Mouse (Mus musculus): ENCODE data around the gene Prrt4.
"Not testable (repeated sequence)": the region's sequence is repeated elsewhere in the genome, so short reads cannot be mapped to it uniquely, and the experiment has no call there.

Gene Prrt4

DNA sequence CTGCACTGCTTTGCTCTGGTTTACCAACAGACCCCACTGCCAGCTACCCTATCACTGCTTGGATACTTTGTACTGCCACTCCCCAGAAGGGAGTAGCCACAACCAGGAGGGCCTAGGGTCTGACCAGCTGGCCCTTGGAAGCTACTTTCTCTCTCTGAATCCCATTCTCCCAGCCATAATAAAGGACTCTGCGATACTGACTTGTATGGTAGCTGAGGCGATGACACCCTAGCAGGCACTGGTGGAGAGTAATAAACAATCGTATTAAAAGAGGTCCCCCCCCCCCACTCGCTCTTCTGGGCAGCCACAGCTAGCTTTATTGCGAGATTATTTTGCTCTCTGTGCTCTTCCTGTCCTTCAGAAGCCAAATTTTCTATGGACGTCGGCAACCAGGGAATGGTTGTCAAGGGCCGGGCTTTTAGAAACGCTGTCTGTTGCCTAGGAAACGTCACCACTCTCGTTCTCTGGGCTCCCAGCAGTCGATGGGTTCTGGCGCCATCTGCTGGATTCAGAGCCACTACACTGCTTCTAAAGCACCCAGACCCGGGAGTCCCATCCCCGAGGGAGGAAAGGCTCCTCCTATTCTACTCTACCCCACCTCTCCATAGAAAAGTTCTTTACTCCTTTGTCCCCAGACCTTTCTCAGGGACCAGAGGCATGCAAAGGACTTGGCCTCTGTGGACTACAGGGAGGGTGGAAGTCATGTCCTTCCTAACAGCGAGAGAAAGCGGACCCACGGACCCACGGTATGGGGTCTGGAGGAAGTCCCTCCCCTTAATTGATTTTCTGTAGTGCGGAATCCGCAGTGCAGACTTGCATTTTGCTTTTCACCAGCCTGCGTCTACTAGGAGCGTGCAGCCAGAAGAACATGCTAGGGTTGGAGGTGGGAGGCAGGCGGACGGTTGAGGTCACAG, 19.2 kb upstream of the Prrt4 start:
- peak; percentile 96 for DNase-seq

DNA sequence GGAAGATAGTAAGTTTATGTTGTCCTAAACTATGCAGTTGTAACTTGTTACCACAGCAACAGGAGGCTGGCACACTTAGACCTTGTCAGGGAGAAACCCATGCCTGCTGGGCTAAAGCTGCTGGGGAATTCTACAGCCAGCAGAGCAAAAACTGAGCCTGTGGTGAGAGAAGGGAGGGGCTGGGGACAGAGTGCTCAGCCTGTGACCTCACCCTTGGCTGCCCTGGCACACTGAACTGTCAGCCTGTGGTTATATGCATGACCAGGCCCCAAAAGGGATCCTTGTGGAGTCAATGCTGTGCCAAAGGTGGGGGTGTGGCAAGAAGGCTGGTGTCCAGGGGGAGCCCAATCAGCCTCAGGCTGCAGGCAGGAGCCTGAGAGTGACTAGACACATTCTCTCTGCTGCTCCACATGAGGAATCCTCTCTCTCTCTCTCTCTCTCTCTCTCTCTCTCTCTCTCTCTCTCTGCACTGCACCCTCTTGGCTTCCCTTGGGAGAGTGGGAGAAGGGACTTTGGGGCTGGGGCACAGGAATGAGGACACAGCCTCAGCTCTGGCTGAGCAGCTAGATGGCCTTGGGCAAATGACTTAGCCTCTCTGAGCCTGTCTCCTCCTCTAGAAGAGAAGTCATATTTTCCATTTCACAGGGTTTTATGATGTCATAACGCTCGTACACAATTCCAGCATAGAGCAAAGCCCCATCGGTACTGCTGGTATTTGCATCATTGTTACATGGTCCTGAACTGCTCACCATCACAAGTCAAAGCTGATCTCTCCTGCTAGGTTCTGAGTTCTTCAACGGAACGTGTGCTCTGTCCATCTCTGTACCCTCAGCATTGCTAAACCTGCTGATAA, 16.7 kb upstream of the Prrt4 start:
- peak; percentile 76 for DNase-seq

DNA sequence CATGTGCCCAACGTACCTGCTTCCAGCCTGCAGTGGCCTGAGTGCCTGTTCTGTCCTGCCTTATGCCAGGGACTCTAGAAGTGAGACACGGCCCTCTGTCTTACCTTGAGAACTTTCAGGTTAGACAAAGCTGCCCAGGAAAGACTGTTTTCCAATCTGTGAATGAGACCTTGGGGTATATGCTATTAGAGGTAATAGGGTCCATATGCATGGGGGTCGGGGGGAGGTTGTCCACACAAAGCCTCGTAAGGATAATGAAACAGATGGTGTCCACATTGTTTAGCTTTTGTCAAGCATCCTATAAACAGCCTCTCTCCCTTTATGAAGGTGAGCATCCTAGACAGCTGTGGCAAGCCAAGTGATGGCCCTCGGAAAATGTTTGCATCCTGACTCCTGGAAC, 15.8 kb upstream of the Prrt4 start:
- no peak for DNase-seq

DNA sequence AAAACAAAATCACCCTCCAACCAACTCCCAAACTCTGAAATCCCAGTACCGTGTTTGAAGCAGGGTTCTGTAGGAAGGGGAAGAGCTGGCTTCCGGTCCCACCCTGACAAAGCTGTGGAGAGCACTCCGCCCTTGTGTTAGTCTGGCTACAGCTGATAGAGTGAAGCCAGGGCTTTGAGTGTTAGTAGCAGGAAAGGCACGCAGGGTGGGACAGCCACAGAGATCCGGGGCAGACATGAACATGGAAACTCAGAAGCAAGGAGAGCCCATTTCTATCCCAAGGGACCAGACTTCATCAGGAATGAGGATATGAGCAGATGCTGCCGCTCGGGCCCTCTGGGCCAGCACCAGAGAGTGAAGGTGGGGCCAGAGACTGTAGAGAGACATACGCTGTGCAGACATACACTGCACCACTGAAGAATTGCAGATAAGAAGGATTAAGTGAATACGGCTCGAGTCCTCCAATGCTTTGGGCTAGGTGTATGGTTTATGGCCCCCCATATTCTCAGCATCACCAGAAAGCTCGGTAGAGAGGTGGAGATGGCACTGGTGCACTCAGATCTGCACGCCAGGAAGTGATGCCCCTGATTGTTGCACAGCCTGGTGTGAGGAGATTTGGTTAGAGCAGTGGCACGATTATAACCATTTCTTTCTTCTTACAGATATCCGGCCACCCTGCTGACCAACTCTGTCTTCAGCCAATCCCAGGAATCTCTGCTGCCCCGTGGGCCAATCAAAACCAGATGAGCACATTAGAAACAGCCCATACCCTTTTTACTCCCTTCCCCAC, 14.8 kb upstream of the Prrt4 start:
- DNase-seq: no peak

DNA sequence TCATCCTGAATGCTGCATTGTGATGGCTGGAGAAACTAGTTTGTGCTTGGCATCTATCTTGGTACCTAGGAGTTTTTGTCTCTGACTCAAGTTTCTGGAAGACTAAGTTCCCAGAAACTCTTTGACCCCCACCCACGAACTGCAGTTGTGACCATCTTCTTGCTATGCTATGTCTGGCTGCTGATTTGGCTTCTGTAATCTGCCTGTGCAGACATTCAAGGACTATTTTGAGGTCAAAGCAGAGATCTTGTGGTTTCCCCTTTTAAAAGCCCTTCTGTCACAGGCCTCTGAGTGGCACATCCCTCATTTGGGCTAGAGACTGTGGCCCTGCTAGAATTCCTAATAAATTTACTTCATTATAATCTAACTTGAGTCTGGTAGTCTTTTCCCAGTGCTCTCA, 8.6 kb upstream of the Prrt4 start:
- DNase-seq: no peak

DNA sequence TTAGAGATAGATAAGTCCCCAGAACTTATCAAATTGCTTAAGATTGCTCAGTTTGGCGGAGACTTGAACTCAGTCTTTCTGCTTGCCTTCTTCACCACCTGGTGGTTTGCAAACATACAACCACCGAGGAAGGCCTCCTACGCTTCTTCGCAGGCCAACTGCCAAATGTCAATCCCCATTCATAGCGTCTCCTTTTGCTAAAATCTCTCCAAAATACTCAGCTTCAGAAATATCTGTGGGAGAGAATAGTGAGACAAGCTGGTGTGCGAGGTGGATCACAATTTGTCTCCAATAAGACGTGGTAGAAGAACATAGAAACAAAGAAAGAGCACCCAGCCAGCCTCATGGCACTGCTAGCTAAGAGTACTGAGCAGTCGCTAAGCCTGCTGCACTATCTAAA, 459 bp upstream of the Prrt4 start:
- no peak for DNase-seq

DNA sequence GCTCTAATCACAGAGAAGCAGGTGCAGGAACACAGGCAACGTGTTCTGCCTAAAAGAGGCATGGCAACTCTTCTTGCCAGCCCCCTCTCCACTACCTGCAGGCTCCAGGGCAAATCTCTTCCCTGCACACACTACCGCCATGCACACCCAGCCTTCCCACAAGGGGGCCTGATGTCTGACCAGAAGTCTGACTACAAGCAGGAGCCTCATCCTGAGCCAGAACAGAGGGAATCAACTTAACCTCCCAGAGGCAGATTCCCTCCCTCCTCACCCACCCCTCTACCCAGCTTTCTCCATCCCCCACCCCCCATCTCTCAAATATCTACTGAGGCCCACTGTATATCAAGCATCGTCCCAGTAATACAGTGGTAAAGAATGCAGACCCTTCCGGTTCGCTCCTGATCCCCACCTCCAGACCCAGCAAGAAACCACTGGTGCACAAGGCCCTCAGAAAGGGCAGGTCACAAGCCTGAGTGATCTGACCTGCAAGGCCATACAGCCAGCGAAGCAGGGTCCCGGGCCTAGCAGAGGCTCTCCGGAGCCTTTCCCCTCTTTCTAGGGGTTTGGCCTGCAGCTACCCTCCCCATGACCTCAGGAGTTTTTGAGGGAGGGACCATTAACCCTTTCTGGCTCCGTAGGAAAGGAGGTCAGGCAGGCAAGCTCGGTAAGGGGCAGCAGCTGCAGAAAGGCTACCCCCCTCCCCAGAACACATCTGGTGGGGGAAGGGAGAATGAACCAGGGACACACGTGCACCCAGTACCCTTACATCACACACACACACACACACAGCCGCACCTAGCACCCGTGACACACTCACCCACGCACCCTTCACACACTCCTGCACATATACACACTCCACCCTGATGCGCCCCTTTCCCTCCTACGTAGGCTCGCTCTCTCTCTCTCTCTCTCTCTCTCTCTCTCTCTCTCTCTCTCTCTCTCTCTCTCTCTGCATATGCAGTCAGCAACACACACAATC, 1.2 kb downstream of the Prrt4 start:
- peak; percentile 56 for DNase-seq

DNA sequence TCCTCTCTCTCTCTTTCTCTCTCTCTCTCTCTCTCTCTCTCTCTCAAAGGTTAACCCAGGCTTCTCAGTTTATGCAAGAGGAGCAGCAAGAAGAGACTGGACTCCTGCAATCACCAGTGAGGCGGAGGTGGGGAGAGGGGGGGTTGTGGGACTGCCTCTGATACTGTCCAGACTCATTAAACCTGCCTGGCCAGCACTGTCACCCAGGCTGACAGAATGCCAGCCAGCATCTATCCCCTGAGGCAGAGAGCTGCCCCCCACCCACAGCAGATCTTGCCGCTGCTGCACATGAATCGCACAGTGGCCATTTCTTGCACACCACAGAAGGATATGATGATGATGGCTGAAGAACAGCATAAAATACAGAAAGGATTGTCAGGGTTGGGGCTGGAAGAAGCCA, 4.3 kb downstream of the Prrt4 start:
- peak; percentile 65 for DNase-seq

DNA sequence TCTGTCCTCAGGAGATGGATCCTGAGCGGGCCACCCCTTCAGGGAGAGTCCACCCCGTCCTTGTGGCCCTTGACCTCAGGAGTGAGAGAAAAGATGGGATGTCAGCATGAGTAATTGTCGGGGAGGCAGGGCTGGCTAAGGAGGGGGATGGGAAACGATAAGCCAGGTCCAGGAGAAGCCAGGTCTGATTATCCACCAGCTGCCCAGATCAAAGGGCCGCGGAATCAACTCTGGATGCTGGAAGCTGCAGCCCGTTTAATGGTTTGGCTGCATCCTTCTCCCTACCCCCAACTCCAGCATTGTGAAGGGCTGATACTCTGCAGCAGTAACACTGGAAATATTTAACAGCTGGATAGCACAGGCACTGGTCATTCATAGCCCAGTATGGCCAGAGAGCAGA, 5.0 kb downstream of the Prrt4 start:
- peak; percentile 48 for DNase-seq

DNA sequence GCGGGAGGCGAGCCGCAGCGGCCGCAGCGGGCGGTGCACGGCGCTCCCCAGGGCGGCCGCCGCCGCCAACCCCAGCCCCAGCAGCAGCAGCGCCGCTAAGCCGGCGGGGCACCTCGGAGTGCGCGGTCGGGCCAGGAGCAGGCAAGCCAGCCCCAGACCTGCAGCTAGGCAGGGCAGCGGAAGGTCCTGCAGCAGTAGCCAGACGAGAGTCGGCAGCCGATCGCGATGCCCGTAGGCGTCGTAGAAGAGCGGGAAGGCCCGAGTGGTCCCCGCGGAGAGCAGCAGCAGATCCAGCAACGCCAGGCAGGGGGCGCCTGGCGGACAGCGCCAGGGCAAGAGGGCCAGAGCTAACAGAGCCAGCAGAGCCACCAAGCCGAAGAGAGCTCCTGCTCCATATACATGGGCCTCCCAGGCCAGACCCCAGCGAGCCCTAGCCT, 8.4 kb downstream of the Prrt4 start:
- DNase-seq: peak; percentile 91

DNA sequence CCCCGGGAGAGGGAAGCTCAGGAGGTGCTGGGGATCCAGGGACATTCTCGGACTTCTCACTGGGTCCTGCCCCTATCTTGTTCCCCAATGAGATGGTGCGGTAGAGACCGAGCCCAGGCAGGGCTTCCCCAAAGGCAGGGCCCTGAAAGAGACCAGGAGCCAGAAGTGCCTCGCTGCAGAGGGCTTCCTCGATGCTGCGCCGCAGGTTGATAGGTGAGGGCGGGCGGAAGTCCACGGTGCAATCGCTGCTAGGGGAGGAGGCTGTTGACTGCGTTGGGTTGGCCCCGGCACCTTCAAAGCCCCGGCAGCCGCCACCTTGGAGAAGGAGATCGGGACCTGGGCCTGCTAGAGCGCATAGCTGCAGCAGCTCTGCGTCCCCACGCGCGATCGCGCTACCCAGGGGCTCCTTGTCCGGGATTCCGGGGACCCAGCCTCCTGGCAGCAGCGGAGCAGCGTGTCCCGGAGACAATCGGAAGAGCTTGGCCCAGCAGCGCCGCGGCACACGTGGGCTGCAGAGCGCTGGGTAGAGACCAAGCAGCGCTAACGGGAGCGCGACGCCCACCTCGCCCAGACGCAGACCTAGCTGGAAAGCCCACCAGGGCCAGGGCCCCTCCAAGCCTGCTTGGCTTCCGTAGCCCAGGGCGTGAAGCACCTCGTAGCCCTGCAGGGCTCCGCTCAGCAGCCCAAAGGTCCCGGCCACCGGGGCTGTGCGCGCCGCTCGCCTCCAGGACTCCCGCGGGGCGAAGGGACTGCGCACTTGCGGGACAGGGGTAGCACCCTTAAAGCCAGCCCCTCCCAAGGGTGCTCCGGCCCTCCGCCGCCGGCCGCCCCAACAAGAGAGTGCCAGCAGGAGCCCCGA, 9.1 kb downstream of the Prrt4 start:
- DNase-seq: peak; percentile 55

DNA sequence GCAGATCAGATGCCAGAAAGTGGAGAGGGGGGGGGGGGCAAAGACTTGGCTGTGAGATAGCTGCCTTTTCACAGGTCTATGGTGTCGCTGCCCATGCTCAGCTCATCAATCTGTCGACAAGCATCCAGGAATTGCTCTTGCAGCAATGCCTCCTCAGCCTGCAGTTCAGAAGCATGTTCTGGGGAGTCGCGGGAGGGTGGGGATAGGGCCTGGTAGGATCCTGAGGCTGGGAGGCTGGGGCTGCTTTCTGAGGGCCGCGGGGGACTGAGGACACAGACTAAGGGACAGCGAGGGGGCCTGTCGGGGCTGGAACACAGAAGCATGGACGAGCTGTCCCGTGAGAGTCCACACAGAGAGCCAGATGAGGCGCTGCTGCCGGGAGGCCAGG, 9.7 kb downstream of the Prrt4 start:
- DNase-seq: no peak

DNA sequence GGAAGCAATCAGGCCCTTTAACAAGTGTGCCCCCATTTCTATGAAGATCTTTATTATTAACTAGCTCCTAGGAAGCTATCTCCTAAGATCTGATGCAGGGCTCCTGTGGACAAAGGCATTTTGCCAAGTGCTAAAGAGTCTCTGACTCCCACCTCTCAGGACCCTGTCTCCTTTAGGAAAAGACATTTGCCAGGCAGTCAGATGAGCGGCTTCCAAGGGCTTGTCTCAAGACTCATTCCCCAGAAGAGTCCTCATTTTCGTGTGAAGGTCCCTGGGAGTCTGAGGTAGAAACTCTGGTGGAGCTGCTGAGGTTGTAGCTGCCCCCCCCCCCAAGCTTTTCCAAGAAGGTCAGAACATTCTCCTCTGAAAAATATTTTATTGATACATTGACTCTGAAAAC, 10.5 kb downstream of the Prrt4 start:
- DNase-seq: no peak

DNA sequence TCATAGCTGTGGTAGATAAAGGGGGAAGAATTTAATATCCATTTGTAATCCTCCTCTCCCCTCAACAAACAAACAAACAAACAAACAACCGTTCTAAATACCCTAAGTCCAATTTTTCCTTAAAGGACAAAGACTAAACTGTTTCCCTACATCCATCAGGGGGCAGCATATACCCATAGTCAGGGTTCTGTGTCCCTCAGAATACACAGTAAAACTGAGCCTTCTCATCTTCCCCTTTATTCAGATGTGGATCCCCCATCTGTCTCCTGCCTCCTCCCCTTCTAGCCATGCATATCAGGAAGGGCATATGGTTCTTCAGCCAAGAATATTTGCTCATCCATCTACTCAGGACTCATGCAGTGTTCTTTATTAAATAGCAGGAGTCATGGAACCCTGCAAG, 13.2 kb downstream of the Prrt4 start:
- peak; percentile 85 for DNase-seq

DNA sequence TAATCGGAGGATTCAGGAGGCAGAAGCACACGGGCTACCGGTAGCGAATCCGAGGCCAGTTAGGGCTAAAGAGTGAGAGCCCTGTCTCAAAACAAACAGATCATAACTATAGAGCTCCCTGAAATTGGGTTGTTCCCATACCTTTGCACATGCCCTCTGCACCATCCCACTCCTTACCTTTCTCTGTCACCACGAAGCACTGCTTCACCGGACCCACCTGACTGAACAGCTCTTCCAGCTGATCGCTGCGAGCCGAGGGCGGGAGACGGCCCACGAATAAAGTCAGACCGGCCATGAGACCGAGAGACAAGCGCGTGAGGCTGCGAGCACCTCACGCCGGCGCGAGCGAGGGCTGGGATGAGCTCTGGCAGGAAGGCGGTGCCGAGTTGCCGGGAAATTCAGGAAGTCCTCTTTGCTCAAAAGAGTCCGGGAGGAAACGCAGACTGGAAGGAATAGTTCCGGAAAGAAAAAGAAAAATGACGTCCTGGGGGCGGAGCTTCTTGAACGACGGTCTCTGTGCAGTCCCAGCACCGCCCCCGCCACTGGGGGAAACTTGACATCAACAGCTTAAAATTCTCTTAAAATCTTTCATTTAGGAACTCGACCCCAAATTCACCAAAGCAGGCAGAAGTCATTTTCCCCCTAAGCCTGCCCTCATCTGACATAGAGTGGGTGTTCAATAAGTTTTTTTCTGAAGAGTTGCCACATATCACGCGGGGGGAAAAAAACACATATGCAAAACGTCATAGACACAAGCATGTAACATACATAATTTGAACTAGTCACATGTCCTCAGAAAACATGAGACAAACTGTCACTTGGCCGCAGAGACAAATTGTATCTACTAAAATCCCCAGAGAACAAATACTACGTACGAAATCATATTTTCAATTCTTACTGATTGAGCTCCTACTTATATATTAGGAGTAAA, 14.8 kb downstream of the Prrt4 start, which contains the start of gene Rbm28:
Gene Rbm28, minus strand, starts transcription at position 693 of the 931 bp plus-strand sequence.
- peak; percentile 97 for DNase-seq

DNA sequence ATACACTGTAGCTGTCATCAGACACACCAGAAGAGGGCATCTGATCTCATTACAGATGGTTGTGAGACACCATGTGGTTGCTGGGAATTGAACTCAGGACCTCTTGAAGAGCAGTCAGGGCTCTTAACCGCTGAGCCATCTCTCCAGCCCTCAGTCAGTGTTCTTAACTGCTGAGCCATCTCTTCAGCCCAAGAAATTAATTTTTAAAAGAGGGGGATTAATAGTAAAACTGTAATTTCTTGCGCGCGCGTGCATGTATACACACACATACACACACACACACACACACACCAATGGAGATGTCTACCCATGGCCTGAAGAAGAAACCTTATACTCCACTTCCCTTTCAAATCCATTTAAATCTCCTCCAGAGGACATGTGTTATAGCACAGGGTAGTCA, 18.1 kb downstream of the Prrt4 start:
- DNase-seq: not testable (repeated sequence)

DNA sequence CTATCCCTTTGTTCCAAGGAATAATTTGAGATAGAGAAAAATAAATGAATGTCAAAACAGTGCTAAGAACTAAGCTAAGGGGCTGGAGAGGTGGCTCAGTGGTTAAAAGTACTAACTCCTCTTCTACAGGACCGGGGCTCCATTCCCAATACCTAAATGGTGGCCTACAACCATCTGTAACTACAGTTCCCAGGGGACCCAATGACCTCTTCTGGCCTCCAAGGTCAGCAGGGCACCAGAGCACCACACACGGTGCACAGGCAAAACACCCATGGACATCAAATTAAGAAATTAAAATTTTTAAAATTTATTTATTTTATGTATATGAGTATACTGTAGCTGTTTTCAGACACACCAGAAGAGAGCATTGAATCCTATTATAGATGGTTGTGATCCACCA, 18.6 kb downstream of the Prrt4 start:
- no peak for DNase-seq

DNA sequence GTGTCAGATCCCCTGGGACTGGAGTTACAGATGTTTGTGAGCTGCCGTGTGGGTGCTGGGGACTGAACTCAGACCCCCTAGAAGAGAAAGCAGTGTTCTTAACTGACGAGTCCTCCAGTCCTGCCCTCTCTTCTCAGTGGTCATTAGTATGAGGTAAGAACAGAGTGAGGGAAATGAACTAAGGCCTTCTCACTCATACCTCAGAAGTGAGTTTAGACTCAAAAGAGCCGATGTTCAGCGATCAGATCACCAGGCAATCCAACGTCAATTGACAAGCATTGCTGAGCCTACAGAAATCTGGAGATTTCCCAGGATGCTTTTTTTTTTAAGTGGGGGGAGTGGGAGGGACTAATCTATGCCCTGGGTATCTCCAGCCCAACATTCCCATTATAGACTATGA, 23.1 kb downstream of the Prrt4 start:
- no peak for DNase-seq

DNA sequence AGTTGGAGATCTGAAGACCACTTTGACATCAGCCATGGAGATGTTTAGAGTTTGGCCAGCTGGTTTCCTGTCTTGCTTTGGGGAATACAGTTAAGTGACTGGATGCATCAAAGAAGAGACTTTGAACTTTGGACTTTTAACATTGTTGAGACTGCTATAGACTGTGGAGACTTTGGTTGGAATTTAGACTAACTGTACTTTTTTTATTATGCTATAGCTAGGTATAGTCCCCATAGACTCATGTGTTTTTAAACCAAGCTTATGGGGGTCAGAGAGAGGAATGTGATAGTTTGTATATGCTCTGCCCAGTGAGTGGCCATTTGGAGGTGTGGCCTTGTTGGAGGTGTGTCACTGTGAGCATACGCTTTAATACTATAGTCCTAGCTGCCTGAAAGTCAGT, 29.4 kb downstream of the Prrt4 start:
- no peak for DNase-seq

All from retina, postnatal 1 day (tissue).